Mouse (Mus musculus): ENCODE results near the gene Dach1. TPM values are rescaled to one million over a fixed set of nuclear protein-coding genes. Genes with fewer than 3 reads are reported as not detected.
A peak's percentile ranks its signal among the peaks of the same experiment; 100 is the strongest.

The Dach1 gene
- total and polyA plus RNA-seq, 2 experiments from 2014 or later, result 14.7 to 23.8 TPM

GRCm38 (mm10) chr14:98109929-98110328 is 59.6 kb downstream of the Dach1 start:
- no peak for TF ChIP-seq CTCF (IDR thresholded peaks at IDR 0.05; ENCODE audit: low read depth)
- Histone ChIP-seq H3K4me2 (ENCODE audit: low read depth, low read length) (no peak overlapping the region), H3K36me3 (ENCODE audit: insufficient read depth, low read length) (no peaks in the 10 kb centered on the region), H3K9me3 (ENCODE audit: low read length) (no peaks in the 10 kb centered on the region), H3K9ac (replicated peaks; ENCODE audit: low read length) (no peak overlapping the region), H3K27ac (no peak overlapping the region), H3K4me3 (ENCODE audit: low read length) (no peak overlapping the region), H3K4me1 (ENCODE audit: insufficient read depth, low read length) (no peaks in the 10 kb centered on the region), H3K27me3 (ENCODE audit: insufficient read depth, low read length) (no peaks in the 10 kb centered on the region)
- DNase-seq (ENCODE audit: low spot score) (no peak), ATAC-seq (no peak)
- 94% methylated on average over 2 of the region's 2 CpGs for WGBS

- Histone ChIP-seq H3K9me3 (ENCODE audit: low read length) (no peaks in the 10 kb centered on the region), H3K27me3 (ENCODE audit: insufficient read depth, low read length) (no peaks in the 10 kb centered on the region), H3K36me3 (ENCODE audit: insufficient read depth, low read length) (no peaks in the 10 kb centered on the region), H3K4me3 (ENCODE audit: low read length) (no peak overlapping the region), H3K27ac (no peak overlapping the region), H3K4me1 (ENCODE audit: insufficient read depth, low read length) (no peaks in the 10 kb centered on the region), H3K9ac (replicated peaks; ENCODE audit: low read length) (no peak overlapping the region), H3K4me2 (ENCODE audit: low read depth, low read length) (no peak overlapping the region)
- ATAC-seq, result peak; percentile 66; the same call in 1 of the 2 replicates
- no peak for TF ChIP-seq CTCF (IDR thresholded peaks at IDR 0.05; ENCODE audit: low read depth)
- peak; percentile 71 for DNase-seq (ENCODE audit: low spot score)
- WGBS, result 33% methylated on average over 3 of the region's 3 CpGs
Observed at GRCm38 (mm10) chr14:98108764-98109163, 60.8 kb downstream of the Dach1 start.

- no peaks in the 10 kb centered on the region for H3K9me3 ChIP-seq (ENCODE audit: low read length)
- H3K27me3 ChIP-seq (ENCODE audit: insufficient read depth, low read length), result no peaks in the 10 kb centered on the region
- no peak for DNase-seq (ENCODE audit: low spot score)
- no peaks in the 10 kb centered on the region for H3K36me3 ChIP-seq (ENCODE audit: insufficient read depth, low read length)
- no peak for TF ChIP-seq CTCF (IDR thresholded peaks at IDR 0.05; ENCODE audit: low read depth)
- no peak overlapping the region for H3K4me3 ChIP-seq (ENCODE audit: low read length)
- no peak overlapping the region for H3K27ac ChIP-seq
- H3K9ac ChIP-seq (replicated peaks; ENCODE audit: low read length), result no peak overlapping the region
- H3K4me1 ChIP-seq (ENCODE audit: insufficient read depth, low read length), result no peaks in the 10 kb centered on the region
- no peak overlapping the region for H3K4me2 ChIP-seq (ENCODE audit: low read depth, low read length)
- ATAC-seq, result no peak
Observed at GRCm38 (mm10) chr14:98106208-98106607, 63.4 kb downstream of the Dach1 start.

GRCm38 (mm10) chr14:98104314-98104955 is 65.1 kb downstream of the Dach1 start:
- H3K4me1 ChIP-seq (ENCODE audit: insufficient read depth, low read length), result no peaks in the 10 kb centered on the region
- no peaks in the 10 kb centered on the region for H3K27me3 ChIP-seq (ENCODE audit: insufficient read depth, low read length)
- WGBS, result 47% methylated on average over 10 of the region's 10 CpGs
- no peaks in the 10 kb centered on the region for H3K36me3 ChIP-seq (ENCODE audit: insufficient read depth, low read length)
- H3K9me3 ChIP-seq (ENCODE audit: low read length), result no peaks in the 10 kb centered on the region
- no peak overlapping the region for H3K4me3 ChIP-seq (ENCODE audit: low read length)
- DNase-seq (ENCODE audit: low spot score), result peak; percentile 23
- ATAC-seq, result no peak
- H3K27ac ChIP-seq, result 0 out of 2 replicates have a peak overlapping the region, but pooled peaks have one; percentile 7
- no peak overlapping the region for H3K4me2 ChIP-seq (ENCODE audit: low read depth, low read length)
- no peak for TF ChIP-seq CTCF (IDR thresholded peaks at IDR 0.05; ENCODE audit: low read depth)
- H3K9ac ChIP-seq (replicated peaks; ENCODE audit: low read length), result no peak overlapping the region

GRCm38 (mm10) chr14:98095229-98095628 is 74.3 kb downstream of the Dach1 start:
- ATAC-seq (no peak), DNase-seq (ENCODE audit: low spot score) (no peak)
- Histone ChIP-seq H3K4me2 (ENCODE audit: low read depth, low read length) (no peak overlapping the region), H3K27ac (no peak overlapping the region), H3K4me1 (ENCODE audit: insufficient read depth, low read length) (no peaks in the 10 kb centered on the region), H3K4me3 (ENCODE audit: low read length) (no peak overlapping the region), H3K9me3 (ENCODE audit: low read length) (no peaks in the 10 kb centered on the region), H3K9ac (replicated peaks; ENCODE audit: low read length) (no peak overlapping the region), H3K27me3 (ENCODE audit: insufficient read depth, low read length) (no peaks in the 10 kb centered on the region), H3K36me3 (ENCODE audit: insufficient read depth, low read length) (no peaks in the 10 kb centered on the region)
- 21% methylated on average over 4 of the region's 4 CpGs for WGBS
- TF ChIP-seq CTCF (IDR thresholded peaks at IDR 0.05; ENCODE audit: low read depth), result no peak

GRCm38 (mm10) chr14:98089246-98089645 is 80.3 kb downstream of the Dach1 start:
- no peaks in the 10 kb centered on the region for H3K9me3 ChIP-seq (ENCODE audit: low read length)
- H3K4me2 ChIP-seq (ENCODE audit: low read depth, low read length), result no peak overlapping the region
- H3K4me3 ChIP-seq (ENCODE audit: low read length), result no peak overlapping the region
- no peaks in the 10 kb centered on the region for H3K4me1 ChIP-seq (ENCODE audit: insufficient read depth, low read length)
- ATAC-seq, result no peak
- no peak overlapping the region for H3K9ac ChIP-seq (replicated peaks; ENCODE audit: low read length)
- DNase-seq (ENCODE audit: low spot score), result no peak
- no peaks in the 10 kb centered on the region for H3K27me3 ChIP-seq (ENCODE audit: insufficient read depth, low read length)
- H3K36me3 ChIP-seq (ENCODE audit: insufficient read depth, low read length), result no peaks in the 10 kb centered on the region
- WGBS, result 94% methylated on average over 2 of the region's 2 CpGs
- H3K27ac ChIP-seq, result no peak overlapping the region
- no peak for TF ChIP-seq CTCF (IDR thresholded peaks at IDR 0.05; ENCODE audit: low read depth)

GRCm38 (mm10) chr14:98087355-98087754 is 82.2 kb downstream of the Dach1 start:
- no peaks in the 10 kb centered on the region for H3K4me1 ChIP-seq (ENCODE audit: insufficient read depth, low read length)
- H3K27ac ChIP-seq, result no peak overlapping the region
- no peak for DNase-seq (ENCODE audit: low spot score)
- ATAC-seq, result no peak
- no peaks in the 10 kb centered on the region for H3K36me3 ChIP-seq (ENCODE audit: insufficient read depth, low read length)
- H3K4me2 ChIP-seq (ENCODE audit: low read depth, low read length), result no peak overlapping the region
- no peak for TF ChIP-seq CTCF (IDR thresholded peaks at IDR 0.05; ENCODE audit: low read depth)
- no peaks in the 10 kb centered on the region for H3K27me3 ChIP-seq (ENCODE audit: insufficient read depth, low read length)
- no peak overlapping the region for H3K9ac ChIP-seq (replicated peaks; ENCODE audit: low read length)
- H3K4me3 ChIP-seq (ENCODE audit: low read length), result no peak overlapping the region
- no peaks in the 10 kb centered on the region for H3K9me3 ChIP-seq (ENCODE audit: low read length)
- WGBS, result 74% methylated on average over 2 of the region's 2 CpGs
